Mouse (Mus musculus) T-helper 17 cell (primary cell): Measurements from ENCODE around the gene Trappc4.
"Not testable (repeated sequence)": the region's sequence is repeated elsewhere in the genome, so short reads cannot be mapped to it uniquely, and the experiment has no call there.

Experiments used
- in situ Hi-C, 2 experiments: fragments of 300-600 bp; cut with MboI, MseI; formaldehyde crosslinking; loops; 1 replicate in 1 of 2; 2 replicates in 1 of 2; pipeline ENCODE4 v1.15.1; 2025; ENCODE audit warnings: high pct_unique_total_duplicates in 2 of 2

Gene Trappc4

DNA sequence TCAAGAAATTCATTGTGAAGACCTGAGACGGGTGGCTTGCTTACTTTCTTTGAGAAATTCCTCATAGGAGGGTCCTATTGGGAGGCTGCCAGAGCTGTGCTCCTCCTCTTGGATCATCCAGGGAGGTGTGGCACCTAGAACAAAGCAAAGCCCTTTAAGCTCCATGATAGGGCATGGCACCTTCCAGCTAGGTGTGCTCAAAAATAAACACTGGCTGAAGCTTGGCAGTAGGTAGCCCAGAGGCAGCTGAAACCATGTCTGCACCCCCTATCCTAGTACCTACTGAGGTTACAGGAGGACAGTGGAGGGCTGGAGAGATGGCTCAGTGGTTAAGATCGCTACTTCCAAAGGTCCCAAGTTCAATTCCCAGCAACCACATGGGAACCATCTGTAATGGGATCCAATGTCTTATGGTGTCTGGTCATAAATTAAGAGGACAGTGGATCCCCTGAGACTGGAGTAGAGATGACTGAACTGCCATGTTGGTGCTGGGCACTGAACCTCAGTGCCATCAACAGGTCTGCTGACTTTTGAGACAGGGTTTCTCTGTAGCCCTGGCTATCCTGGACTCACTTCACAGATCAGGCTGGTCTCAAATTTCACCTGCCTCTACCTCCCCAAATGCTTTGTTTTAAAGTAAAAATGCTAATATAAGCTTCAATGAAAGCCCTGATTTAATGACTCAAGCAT lies 3.4 kb upstream of the Trappc4 start:
- in situ Hi-C loops = loop anchor here in 1 of 2 experiments (25.0 kb wide), 1 partner anchor 1148 kb away; no protein-coding TSS in a partner anchor

DNA sequence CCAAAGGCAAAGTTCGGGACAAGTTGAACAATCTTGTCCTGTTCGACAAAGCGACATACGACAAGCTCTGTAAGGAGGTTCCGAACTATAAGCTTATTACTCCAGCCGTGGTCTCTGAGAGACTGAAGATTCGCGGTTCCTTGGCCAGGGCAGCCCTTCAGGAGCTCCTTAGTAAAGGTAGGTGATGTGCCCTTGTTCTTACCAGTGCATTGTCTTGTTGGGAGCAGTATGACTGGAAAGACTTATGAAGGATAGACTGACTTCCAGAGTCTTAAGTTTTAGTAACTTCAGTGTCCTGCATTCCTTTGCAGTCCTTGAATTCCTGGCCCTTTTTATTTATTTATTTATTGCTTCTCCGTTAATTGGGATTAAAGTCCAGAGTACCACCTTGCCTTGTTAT lies 1.3 kb upstream of the Trappc4 start:
- in situ Hi-C loops = loop anchor here in 1 of 2 experiments (25.0 kb wide), 1 partner anchor 1146 kb away; no protein-coding TSS in a partner anchor

DNA sequence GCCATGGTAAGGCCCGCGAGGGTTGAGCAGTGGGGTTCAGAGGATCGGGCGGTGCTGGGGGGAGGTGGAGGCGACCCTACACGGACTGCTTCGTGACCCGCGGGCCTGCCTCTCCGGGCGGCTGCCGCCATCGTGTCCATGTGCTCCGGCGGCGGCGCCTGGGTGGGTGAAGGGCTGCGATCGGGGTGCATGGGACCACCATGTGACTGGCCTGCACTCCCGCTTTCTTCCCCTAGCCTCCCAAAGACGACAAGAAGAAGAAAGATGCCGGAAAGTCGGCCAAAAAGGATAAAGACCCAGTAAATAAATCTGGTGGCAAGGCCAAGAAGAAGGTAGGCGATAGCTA lies 325 bp upstream of the Trappc4 start:
- in situ Hi-C loops = loop anchor here in 1 of 2 experiments (25.0 kb wide), 1 partner anchor 1145 kb away; no protein-coding TSS in a partner anchor

DNA sequence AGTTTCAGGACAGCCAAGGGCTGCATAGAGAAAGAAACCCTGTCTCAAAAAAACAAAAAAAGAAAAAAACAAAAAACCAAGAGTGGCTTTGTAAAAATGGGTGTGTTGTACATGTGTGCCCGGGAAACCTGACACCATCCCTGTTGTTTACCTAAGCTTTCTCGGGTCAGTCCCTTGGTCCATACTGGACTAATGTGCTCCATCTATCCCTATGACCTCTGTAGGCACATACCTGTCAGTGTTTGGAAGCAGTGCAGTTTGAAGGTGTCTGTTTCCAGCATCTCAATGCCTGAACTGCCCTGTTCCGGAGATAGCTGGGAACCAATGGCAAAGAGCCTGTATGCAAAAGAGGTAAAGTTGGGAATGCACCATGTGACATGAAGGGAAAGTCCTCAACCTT lies 2.4 kb downstream of the Trappc4 start:
- in situ Hi-C loops = loop anchor here in 1 of 2 experiments (25.0 kb wide), 1 partner anchor 1143 kb away; no protein-coding TSS in a partner anchor

DNA sequence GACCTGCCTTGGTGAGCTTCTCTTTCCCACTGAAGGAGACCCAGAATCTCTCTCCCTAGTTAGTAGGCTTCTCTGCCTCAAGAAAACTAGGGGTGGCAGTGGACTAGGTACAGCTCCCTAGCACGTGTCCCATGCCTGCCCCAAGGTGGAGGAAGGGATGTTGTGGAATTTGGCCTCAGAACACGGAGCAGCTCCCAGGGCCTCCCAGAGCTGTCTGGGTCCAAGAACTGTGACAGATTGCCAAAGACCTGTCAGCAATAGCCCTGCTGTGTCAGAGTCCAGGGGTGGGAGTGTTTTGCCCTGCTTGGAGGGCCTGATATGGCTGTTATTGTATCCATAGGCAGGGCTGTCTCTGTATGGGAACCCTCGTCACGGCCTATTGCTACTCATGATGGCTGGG lies 6.3 kb downstream of the Trappc4 start:
- in situ Hi-C loops = loop anchor here in 1 of 2 experiments (25.0 kb wide), 1 partner anchor 1139 kb away; no protein-coding TSS in a partner anchor

DNA sequence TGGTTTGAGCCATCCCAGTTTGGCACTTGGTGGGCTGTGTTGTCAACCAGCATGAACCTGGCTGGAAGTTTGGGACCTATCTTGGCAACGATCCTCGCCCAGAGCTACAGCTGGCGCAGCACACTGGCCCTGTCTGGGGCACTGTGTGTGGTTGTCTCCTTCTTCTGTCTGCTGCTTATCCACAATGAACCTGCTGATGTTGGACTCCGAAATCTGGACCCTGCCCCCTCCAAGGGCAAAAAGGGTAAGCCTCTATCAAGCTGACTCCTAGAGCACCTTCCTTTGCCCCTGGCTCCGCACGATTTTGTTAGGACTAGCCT lies 7.6 kb downstream of the Trappc4 start:
- in situ Hi-C loops = loop anchor here (5.0 to 25.0 kb wide), 3 partner anchors 57 to 1685 kb away; partner anchors contain the start of gene Hmbs (in 2 of the 2)

DNA sequence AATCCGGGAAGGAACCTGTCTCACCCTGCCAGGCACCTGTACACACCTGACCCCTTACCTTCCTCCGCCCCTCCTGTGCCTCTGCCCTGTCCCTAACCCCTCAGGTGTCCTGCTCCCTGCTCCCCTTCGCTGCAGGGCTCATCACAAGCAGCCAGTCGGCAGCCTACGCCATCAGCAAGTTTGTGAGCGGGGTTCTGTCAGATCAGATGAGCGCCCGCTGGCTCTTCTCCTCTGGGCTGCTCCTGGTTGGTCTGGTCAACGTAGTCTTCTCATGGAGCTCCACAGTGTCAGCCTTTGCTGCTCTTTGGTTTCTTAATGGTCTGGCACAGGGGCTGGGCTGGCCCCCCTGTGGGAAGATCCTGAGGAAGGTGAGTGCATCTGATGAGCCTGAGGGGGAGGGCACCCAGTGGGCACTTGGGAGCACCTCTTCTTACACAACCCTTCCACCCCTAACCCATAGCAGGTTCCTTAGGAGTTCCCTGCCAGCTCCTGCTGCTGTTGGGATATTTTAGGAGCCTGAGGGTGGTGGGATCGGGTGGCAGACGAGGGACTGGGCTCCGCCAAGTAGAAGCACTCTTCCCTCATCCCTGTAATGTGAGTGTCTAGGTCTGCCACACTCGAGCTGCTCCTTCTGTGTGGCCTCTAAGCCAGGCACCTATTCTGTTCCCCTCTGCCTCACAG lies 8.1 kb downstream of the Trappc4 start:
- in situ Hi-C loops = loop anchor here (5.0 to 10.0 kb wide), 2 partner anchors 57 to 1686 kb away; partner anchors contain the start of gene Hmbs (in 2 of the 2)

DNA sequence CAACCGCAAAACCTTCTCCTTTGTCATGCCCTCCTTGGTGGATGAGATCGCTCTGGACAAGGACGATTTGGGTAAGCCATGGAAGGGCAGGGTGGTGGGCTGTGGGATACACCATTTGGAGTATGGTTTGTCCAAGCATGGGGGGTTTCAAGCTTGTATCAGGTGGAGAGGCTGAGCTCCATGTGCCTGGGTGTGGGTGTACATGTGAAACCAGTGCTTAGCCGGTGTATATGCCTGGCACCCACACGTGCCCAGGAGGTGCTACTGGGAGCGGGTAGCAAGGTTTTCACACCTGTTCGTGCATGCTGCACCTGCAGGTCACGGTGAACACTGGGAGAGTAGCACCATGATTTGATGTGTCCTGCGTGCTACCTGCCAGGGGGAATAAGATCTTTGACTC lies 8.8 kb downstream of the Trappc4 start:
- in situ Hi-C loops = loop anchor here (5.0 to 10.0 kb wide), 2 partner anchors 56 to 1686 kb away; partner anchors contain the start of gene Hmbs (in 2 of the 2)

DNA sequence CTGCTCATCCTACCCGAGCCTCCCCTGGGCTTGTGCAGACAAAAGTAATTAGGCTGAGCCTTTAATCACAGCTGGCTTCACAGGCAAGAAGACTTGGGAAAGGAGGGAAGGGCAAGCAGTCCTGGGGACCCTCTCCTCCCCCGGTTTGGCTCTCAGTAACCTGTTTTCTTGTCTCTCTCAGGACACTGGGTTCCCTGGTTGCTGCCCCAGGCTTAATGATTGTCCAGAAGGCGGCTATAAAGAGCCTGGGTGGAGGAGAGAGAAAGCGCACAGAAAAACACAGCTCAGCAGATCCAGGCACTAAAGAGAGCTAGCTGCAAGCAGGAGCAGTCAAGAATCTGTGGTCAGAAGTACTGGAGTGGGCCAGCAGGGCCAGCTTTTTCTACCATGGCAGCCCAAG lies 9.3 kb downstream of the Trappc4 start:
- in situ Hi-C loops = loop anchor here (5.0 to 10.0 kb wide), 2 partner anchors 56 to 1687 kb away; partner anchors contain the start of gene Hmbs (in 2 of the 2)

DNA sequence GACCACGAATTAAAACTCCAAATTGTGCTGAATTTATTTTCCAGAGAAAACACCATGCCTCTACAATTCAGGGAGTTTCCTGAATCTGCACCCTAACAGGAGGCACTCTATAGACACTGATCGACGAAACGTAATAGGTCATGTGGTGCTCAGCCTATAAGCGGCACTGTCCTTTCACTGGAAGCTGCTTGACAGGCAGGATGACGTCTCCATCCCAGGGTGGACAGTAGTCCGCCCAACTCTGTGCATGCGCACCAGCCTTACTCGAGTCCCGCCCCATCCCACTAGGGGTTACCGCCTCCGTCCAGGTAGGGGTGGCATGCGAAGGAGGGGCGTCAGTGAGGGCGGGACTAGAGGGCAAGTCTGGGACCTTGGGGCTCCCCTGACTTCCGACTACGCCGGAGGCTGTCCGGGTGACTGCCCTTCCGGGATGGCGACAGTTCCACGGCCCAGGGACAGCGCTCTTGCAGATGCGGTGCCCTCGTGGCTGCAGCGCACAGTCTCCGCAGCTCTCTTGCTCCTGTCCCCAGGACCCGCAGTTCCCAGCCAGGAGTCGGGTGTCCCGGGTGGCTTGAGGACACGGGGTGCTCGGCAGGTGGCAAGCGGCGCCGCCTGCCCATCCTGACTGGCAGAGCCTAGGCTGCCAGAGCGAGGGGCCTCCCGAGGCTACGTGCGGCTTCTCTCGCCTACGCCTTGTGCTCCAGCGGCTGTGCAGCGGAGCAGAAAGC lies 10.6 kb downstream of the Trappc4 start, which contains the start of gene Slc37a4:
Gene Slc37a4 (plus strand): TSS at position 169 of the 728 bp plus-strand sequence.
- in situ Hi-C loops = loop anchor here (5.0 to 10.0 kb wide), 2 partner anchors 55 to 1688 kb away; partner anchors contain the start of gene Hmbs (in 2 of the 2)

DNA sequence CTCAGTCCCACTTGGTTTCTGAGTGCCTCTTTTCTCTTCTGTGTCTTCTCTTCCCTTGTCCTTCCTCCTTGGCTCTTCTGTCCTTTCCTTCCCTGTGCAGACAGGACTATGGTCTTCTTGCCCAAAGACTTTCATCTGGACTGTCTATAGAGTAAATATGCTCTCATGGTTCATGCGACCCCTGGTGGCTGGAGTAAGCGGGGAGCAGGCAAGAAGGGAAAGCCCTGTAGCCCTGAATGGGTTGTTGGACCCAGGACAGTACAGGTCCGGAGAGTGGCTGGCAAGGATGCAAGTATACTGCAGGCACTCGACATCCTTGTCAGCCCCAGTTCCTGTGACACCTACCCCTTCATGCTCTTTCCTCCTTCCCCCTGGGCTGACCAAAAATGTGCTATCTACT lies 15.9 kb downstream of the Trappc4 start:
- in situ Hi-C loops = loop anchor here in 1 of 2 experiments (10.0 kb wide), 1 partner anchor 1693 kb away; no protein-coding TSS in a partner anchor

DNA sequence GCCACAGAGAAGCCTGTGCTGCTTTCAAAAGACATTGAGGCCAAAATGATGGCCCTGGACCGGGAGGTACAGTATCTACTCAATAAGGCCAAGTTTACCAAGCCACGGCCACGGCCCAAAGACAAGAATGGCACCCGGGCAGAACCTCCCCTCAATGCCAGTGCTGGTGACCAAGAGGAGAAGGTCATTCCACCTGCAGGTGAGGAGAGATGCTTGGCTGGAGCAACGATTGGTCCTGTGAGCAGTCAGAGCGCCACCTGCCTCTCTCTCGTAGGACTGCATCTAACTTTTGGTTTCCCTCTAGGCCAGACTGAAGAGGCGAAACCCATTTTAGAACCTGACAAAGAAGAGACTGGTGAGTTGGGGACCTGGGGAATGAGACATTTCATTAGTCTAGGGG lies 18.1 kb downstream of the Trappc4 start:
- in situ Hi-C loops = no loop called here

DNA sequence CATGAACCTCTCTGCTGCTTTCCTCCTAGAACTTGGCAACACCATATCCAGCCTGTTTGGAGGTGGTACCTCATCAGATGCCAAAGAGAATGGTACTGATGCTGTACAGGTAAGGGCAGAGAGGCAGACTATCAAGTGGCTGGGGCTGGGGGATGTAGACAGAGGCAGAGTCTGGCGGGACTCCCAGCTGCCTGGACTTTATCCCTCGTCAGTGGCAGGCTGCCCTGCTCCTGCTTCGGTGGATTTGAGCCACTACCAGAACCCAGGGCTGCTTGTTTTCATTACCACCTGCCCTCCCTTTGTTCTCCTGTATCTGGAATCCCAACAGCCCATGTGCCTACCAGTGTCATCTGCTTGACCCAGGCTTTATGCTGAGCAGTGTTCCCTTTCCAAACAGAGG lies 20.2 kb downstream of the Trappc4 start:
- in situ Hi-C loops = no loop called here

DNA sequence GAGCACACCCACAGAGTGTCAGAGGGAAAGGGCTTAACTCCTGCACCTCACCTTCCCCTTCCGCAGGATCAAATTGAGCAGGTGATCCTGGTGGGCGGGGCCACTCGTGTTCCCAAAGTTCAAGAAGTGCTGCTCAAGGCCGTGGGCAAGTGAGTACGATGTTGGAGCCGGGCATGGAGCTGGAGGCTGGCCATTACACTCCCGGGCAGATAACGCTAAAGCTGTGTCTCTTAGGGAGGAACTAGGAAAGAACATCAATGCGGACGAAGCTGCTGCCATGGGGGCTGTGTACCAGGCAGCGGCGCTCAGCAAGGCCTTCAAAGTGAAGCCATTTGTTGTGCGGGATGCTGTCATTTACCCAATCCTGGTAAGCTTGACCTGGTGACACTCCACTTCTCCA lies 22.8 kb downstream of the Trappc4 start:
- in situ Hi-C loops = no loop called here

DNA sequence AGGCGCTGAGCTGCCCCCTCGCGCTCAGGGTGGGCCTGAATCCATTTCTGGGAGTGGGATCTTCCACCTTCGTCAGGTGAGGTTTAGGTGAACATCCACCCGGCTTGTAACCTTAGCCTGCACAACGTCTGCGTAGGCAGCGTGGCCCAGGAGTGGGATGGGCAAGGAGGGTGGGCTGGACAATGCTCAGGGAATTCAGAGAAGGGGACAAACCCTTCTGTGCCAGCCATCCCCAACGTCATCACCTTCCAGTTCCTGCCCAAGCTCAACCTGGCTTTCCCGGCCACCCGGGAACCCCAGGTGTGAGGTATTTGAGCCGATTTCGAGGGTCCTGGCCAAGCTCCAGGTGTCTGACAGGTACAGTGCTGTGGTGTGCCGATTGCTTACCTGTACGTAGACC lies 27.5 kb downstream of the Trappc4 start:
- in situ Hi-C loops = no loop called here

DNA sequence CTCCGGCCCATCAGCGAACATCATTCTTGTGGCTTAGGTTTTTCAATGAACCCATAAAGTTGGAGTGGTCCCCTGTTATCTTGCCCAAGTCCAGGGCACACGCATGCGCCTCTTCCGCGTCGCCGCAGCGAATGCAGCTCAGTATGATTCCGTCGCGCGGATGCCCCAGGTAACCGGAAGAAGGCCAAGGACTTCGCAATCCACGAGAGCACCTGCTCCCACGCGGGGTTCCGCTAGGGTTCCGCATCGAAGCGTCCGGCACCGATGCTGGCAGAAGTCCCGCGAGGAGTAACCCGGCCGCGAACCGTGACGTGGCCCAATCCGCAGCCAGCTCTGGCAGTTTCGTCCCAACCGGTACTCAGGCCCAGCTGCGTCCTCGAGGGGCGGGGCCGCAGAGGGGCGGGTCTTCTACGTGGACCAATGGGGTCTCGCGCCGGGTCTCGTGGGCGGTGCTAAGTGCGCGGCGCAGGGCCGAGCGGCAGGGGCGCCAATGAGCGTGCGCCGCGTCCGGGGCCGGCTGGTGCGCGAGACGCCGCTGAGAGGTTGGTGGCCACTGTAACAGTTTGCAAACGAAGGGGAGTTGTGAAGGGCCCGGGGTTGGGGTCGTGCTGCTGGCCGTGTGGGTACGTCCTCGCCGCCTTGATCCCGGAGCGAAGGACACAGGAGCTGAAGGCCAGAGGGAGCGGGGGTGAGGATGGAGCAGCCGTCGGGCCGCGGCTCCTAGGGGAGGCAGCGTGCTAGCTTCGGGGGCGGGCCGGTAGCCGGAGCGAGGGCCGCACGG lies 28.2 kb downstream of the Trappc4 start, which contains the start of gene Hyou1:
Gene Hyou1 (plus strand): TSS at position 437 of the 781 bp plus-strand sequence.
- in situ Hi-C loops = no loop called here

DNA sequence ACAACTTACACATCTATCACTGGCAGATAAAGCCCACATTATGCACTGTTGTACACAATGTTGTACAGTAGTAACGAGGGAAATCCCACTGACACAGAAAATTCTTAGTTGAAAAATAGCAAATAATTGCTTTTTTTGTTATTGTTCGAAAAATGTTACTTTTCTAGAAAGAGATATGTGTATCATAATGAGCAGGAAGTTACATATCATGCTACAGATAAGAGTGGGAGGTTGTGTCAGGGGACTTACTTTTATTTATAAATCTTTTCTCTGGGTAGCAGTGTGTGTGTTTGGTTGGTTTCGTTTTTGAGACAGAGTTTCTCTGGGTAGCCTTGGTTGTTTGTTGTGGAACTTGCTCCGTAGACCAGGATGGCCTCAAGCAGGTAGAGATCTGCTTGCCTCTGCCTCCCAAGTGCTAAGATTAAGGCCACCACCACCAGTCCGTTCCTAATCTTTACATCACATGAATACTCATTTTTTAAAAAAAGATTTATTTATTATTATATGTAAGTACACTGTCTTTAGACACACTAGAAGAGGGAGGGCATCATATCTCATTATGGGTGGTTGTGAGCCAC lies 29.2 kb downstream of the Trappc4 start:
- in situ Hi-C loops = no loop called here

DNA sequence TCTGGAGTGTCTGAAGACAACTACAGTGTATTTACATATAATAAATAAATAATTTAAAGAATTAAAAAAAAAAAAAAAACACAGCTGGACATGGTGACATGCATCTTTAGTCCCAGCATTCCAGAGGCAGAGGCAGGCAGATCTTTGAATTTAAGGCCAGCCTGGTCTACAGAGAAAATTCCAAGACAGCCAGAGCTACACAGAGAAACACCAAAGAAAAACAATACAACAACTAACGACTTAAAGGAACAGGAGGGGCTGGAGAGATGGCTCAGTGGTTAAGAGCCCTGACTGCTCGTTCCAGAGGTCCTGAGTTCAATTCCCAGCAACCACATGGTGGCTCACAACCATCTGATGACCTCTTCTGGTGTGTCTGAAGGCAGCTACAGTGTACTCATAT lies 30.1 kb downstream of the Trappc4 start:
- in situ Hi-C loops = not testable (repeated sequence)

DNA sequence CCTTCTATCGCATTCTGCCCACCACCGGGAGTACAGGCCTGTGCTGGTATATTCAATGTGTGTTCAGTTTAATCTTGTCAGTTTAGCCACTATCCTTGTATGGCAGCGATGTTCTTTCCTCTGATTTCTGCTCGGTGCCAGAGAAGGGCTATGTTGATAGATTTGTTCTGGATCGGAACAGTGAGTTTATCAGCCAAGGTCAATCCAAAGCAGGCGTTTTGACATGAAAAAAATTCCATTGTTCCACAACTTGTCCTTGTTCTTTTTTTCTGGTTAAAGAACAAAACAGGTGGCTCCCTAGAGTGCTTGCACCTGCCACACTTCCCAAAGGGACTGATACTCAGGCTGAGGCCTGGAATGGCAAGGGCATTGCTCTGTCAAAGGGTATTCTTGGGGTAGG lies 31.3 kb downstream of the Trappc4 start:
- in situ Hi-C loops = no loop called here

DNA sequence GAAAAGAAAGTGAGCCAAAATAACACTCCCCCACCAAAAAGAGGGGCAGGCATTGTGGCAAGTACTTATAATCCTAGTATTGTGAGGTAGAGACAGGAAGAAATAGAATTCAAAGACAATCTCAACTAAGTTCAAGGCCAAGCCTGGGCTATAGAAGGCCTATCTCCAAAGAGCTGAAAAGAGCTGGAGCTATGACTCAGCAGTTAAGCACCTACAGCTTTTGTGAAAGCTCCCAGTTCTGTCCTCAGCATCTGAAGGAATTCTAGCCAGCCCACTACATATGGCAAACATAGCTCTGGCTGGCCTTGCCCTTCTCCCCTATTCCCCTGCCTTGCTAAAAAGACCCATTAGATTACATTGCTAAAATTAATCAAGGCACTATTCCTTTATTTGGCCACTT lies 34.0 kb downstream of the Trappc4 start:
- in situ Hi-C loops = no loop called here
